Mouse (Mus musculus) embryonic fibroblast, embryonic 13.5 days (primary cell): ENCODE data around the gene Lgr4. TPM values are rescaled to one million over a fixed set of nuclear protein-coding genes. Genes with fewer than 3 reads are reported as not detected.

Experiments
- H3K27ac ChIP-seq: 2 replicates; pipeline ENCODE4 v1.5.1; 2012; ENCODE audit warnings: low read length, control low read depth, inconsistent platforms; ENCODE audit not compliant: insufficient read depth
- H3K4me1 ChIP-seq: 2 replicates; pipeline ENCODE4 v1.6.1; 2011; ENCODE audit warnings: low read length; ENCODE audit not compliant: control insufficient read depth, insufficient read depth
- H3K4me3 ChIP-seq: 2 replicates; pipeline ENCODE4 v1.5.1; 2011; ENCODE audit warnings: mild to moderate bottlenecking, control low read depth, low read length; ENCODE audit not compliant: insufficient read depth
- CTCF ChIP-seq: IDR thresholded peaks from 2 replicates; pipeline ENCODE4 v1.5.1; 2011; ENCODE audit warnings: mild to moderate bottlenecking, control low read depth, low read length, moderate library complexity, borderline replicate concordance; ENCODE audit not compliant: insufficient read depth
- POLR2A ChIP-seq: IDR thresholded peaks from 2 replicates; pipeline ENCODE4 v1.6.1; 2011; ENCODE audit warnings: low read depth, mild to moderate bottlenecking, control low read depth, low read length, moderate library complexity
- polyA plus RNA-seq: library from polyadenylated mRNA; stranded (reverse); fragments of >200 nt; gene quantifications from 2 replicates; pipeline ENCODE4 v1.2.4, GENCODE M21; 2011; ENCODE audit warnings: low read depth; ENCODE audit not compliant: missing spikeins, insufficient read length

Lgr4 gene
- polyA plus RNA-seq, 1 experiment, result 40.3 TPM

DNA sequence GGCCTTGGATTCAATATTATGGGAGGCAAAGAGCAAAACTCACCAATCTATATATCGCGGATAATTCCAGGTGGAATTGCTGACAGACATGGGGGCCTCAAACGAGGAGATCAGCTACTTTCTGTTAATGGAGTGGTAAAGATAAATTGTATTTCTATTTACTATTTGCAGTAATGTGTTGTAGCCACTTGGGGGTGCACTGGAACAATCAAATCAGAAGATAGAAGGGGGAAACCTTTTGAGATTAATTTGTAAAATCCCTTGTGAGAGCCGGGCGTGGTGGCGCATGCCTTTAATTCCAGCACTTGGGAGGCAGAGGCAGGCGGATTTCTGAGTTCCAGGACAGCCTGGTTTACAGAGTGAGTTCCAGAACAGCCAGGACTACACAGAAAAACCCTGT is 21.1 kb upstream of the Lgr4 start:
- no peaks in the 10 kb centered on the region; the same call in 1 of the 2 replicates for H3K4me1 ChIP-seq
- H3K4me3 ChIP-seq, result no peak overlapping the region
- no peak overlapping the region for H3K27ac ChIP-seq
- TF ChIP-seq CTCF, result no peak
- TF ChIP-seq POLR2A, result no peak

DNA sequence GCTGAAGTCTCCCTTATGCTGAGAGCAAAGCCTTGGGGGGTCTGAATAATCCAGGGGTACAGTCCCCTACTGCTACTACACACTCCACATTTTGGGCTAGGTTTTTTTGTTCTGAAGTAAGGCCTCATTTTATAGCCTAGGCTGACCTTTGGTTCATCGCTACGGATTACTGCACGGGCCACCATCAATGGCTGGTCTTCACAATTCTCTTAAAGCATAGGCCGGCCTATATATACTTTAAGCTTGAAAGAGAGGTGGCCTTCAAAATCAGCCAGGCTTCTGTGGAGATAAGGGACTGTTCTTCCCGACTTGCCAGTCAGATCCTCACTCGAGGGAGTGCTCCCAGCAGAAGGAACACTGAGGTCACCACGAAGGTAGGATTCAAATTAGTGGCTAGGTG is 14.6 kb upstream of the Lgr4 start:
- Histone ChIP-seq H3K4me3 (no peak overlapping the region), H3K4me1 (no peaks in the 10 kb centered on the region), H3K27ac (no peak overlapping the region)
- no peak for TF ChIP-seq POLR2A
- no peak for TF ChIP-seq CTCF

GRCm38 (mm10) chr2:109904171-109904821 is 13.2 kb upstream of the Lgr4 start:
- H3K4me3 ChIP-seq, result no peak overlapping the region
- H3K4me1 ChIP-seq, result no peaks in the 10 kb centered on the region
- no peak for TF ChIP-seq POLR2A
- TF ChIP-seq CTCF, result peak; percentile 56; the same call in 1 of the 2 replicates
- H3K27ac ChIP-seq, result no peak overlapping the region

GRCm38 (mm10) chr2:109909122-109909521 is 8.3 kb upstream of the Lgr4 start:
- Histone ChIP-seq H3K4me1 (no peaks in the 10 kb centered on the region), H3K27ac (no peak overlapping the region), H3K4me3 (no peak overlapping the region)
- TF ChIP-seq POLR2A, result no peak
- TF ChIP-seq CTCF, result no peak

GRCm38 (mm10) chr2:109912216-109912615 is 5.2 kb upstream of the Lgr4 start:
- Histone ChIP-seq H3K4me3 (no peak overlapping the region), H3K27ac (no peak overlapping the region), H3K4me1 (no peaks in the 10 kb centered on the region)
- TF ChIP-seq CTCF, result no peak
- no peak for TF ChIP-seq POLR2A

DNA sequence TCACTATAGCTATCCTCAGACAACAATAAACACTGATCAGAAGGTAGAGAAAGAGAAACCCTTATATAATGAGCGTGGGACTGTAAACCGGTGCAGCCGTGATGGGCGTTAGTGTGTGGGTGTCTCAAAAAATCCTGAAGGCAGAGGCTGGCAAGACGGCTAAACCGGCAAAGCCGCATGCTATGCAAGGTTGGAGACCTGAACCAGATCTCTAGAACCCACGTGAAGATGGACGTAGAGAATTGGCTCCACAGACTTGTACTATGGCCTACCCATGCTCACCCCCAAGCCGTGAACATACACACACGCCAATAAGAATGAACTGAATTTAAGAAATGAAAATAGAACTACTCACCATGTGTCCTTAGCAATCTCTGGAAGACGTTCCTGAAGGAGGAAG is 4.7 kb upstream of the Lgr4 start:
- Histone ChIP-seq H3K4me1 (no peaks in the 10 kb centered on the region), H3K27ac (no peak overlapping the region), H3K4me3 (no peak overlapping the region)
- TF ChIP-seq POLR2A (no peak), CTCF (no peak)

DNA sequence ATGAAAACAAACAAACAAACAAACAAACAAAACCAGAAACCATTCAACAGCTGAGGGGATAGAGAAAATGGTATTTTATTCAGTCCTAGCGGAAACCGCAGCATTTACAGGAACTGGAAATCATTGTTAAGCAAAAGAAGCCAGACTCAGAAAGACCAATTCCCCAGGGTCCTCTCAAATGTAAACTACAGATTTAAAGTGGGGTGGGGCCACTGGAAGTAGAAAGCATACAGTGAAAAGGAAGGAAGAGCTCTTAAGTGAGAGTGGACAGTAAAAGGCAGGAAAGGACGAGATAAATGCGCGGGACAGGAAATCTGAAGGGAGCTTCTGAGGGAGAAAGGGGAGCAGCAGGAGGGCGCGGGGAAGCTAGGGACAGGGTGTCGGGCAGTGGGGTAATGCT is 4.2 kb upstream of the Lgr4 start:
- TF ChIP-seq CTCF (no peak), POLR2A (no peak)
- no peak overlapping the region for H3K4me3 ChIP-seq
- H3K4me1 ChIP-seq, result no peaks in the 10 kb centered on the region
- no peak overlapping the region for H3K27ac ChIP-seq

GRCm38 (mm10) chr2:109914601-109915000 is 2.8 kb upstream of the Lgr4 start:
- TF ChIP-seq CTCF, result no peak
- TF ChIP-seq POLR2A, result no peak

DNA sequence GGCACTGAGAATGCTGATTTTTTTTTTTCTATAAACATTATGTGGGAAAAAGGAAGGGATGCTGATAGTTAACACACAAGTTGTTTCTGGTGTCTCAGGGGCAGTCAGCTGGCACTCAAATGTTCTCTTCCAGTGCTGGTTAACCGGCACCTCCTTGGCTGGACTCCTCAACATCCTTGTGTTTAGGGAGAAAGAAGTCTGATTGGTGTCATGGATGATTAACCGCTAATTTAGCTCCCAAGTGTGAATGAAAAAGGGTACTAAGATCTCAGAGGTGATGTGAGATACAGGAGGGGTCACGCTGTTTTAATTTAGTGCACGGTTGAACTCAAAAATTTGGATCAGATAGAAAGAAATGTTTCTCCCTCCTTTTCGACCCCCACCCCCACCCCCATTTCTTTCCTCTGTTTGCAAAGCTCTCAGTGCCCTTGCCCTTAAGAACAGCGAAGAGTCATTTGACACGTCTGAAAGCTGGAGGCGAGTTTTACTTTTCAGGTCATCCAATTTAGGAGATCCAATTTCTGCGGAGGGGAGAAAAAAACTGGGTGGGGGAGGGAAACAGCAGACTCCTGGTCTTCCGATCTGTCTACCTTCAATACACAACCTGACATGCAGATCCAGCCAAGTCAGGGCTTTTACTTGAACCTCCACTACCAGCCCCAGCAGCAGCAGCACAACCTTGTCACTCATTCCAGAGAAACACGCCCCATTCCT is 508 bp upstream of the Lgr4 start:
- TF ChIP-seq CTCF (no peak), POLR2A (no peak)
- Histone ChIP-seq H3K4me1 (peaks cover 5% of the 10 kb centered on the region; the same call in 1 of the 2 replicates), H3K27ac (no peak overlapping the region), H3K4me3 (peak overlapping the region; percentile 33; the same call in 1 of the 2 replicates)

More at GRCm38 (mm10) chr2:109914601-109915000, 2.8 kb upstream of the Lgr4 start:
- no peak overlapping the region for H3K27ac ChIP-seq
- no peak overlapping the region for H3K4me3 ChIP-seq
- no peaks in the 10 kb centered on the region for H3K4me1 ChIP-seq

DNA sequence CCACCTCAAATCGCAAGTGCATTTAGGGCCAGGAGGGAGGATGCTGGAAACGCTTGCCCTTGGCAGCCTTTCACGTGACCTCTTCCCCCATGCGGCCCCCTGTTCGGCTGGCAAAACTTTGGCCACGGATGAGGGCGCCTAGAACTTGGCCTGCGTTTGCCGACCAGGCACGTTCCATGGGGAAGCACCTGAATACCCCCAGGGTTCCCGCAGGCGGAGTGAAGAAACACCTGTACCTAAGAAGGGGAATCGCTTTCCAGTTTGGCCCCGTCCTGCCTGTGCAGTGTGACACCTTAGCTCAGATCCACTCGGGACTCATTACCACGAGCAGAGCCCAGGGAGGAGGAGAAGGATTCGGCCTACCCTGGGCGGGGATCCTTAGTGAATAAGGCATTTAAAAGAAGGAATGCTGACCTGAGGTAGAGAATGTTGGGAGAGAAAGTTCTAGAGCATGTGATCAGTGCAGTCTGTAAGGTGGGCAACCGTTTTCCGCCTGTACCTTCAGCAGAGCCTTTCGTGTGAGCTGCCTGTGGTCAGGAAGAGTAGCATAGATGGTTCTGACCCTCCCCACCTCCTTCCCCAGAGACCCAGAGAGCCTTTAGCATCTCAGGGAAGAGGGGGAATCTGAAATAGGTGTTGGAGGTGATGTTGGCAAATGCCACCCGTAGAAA is 1.3 kb downstream of the Lgr4 start:
- H3K4me1 ChIP-seq, result peaks cover 5% of the 10 kb centered on the region; the same call in 1 of the 2 replicates
- no peak overlapping the region for H3K27ac ChIP-seq
- TF ChIP-seq CTCF, result no peak
- no peak for TF ChIP-seq POLR2A
- peak overlapping the region; percentile 59 for H3K4me3 ChIP-seq
